Mouse (Mus musculus) embryo, embryonic 10.5 days (tissue): ENCODE data around the gene Zfp689.
"Not testable (repeated sequence)": the region's sequence is repeated elsewhere in the genome, so short reads cannot be mapped to it uniquely, and the experiment has no call there.

Experiments used
- DNase-seq: peaks from one replicate; pipeline ENCODE4 v3.0.0-alpha.2; 2015; ENCODE audit warnings: low spot score

Gene Zfp689

GRCm38 (mm10) chr7:127470743-127471645, 22.0 kb upstream of the Zfp689 start:
- peak; percentile 99 for DNase-seq

GRCm38 (mm10) chr7:127470011-127470715, 21.2 kb upstream of the Zfp689 start:
- no peak for DNase-seq

GRCm38 (mm10) chr7:127466606-127467005, 17.6 kb upstream of the Zfp689 start:
- no peak for DNase-seq

- DNase-seq = not testable (repeated sequence)
These were observed 16.7 kb upstream of the Zfp689 start for GRCm38 (mm10) chr7:127465670-127466069.

- no peak for DNase-seq
These were observed 16.2 kb upstream of the Zfp689 start for GRCm38 (mm10) chr7:127465191-127465590.

GRCm38 (mm10) chr7:127459311-127459710, 10.4 kb upstream of the Zfp689 start, which contains the start of gene Prr14:
Prr14 (plus strand) TSS chr7:127459611.
- not testable (repeated sequence) for DNase-seq

- not testable (repeated sequence) for DNase-seq
These were observed 9.6 kb upstream of the Zfp689 start for GRCm38 (mm10) chr7:127458371-127459122.

- no peak for DNase-seq
These were observed 5.9 kb upstream of the Zfp689 start for GRCm38 (mm10) chr7:127454905-127455304.

- DNase-seq = no peak
These were observed 4.1 kb upstream of the Zfp689 start for GRCm38 (mm10) chr7:127453056-127453455.

GRCm38 (mm10) chr7:127449966-127450365, 1.0 kb upstream of the Zfp689 start:
- DNase-seq = no peak

GRCm38 (mm10) chr7:127443976-127444375, 5.0 kb downstream of the Zfp689 start:
- DNase-seq = no peak

- peak; percentile 22 for DNase-seq
These were observed 11.2 kb downstream of the Zfp689 start for GRCm38 (mm10) chr7:127437724-127438123.

- no peak for DNase-seq
These were observed 13.8 kb downstream of the Zfp689 start for GRCm38 (mm10) chr7:127435206-127435605.

GRCm38 (mm10) chr7:127426354-127426753, 22.6 kb downstream of the Zfp689 start:
- no peak for DNase-seq

- DNase-seq = no peak
These were observed 23.0 kb downstream of the Zfp689 start for GRCm38 (mm10) chr7:127425911-127426310.

GRCm38 (mm10) chr7:127425291-127425690, 23.7 kb downstream of the Zfp689 start:
- no peak for DNase-seq

- no peak for DNase-seq
These were observed 26.7 kb downstream of the Zfp689 start for GRCm38 (mm10) chr7:127422247-127422646.

- peak; percentile 94 for DNase-seq
These were observed 27.4 kb downstream of the Zfp689 start, which contains the start of gene Zfp688 for GRCm38 (mm10) chr7:127421388-127422191. Zfp688 (minus strand) TSS chr7:127422068.

GRCm38 (mm10) chr7:127411418-127411817, 37.5 kb downstream of the Zfp689 start:
- no peak for DNase-seq

- peak; percentile 94 for DNase-seq
These were observed 42.7 kb downstream of the Zfp689 start, which contains the start of gene Zfp764 for GRCm38 (mm10) chr7:127406002-127406987. Zfp764 (minus strand) TSS chr7:127406822.
